Mouse (Mus musculus) forebrain, embryonic 13.5 days (tissue): ENCODE measurements at regions not wholly inside any gene's neighbourhood (a gene's known extent, or its start where the extent isn't known, plus 50 kb on each side); places are given as distances from the start of the nearest gene placed in this dataset.
A peak's percentile ranks its signal among the peaks of the same experiment; 100 is the strongest.

Experiments used
- ATAC-seq: fragments of 200-750 bp; cut with Nextera tagmentation; 2 replicates; pipeline ENCODE4 v1.8.0; 2017
- H3K27ac ChIP-seq: fragments of 300-500 bp; sonication (generic); 2 replicates; pipeline ENCODE4 v1.5.1; 2015; ENCODE audit warnings: inconsistent platforms, mild to moderate bottlenecking, moderate library complexity
- H3K27me3 ChIP-seq: fragments of 300-500 bp; sonication (generic); 2 replicates; pipeline ENCODE4 v1.6.1; 2015; ENCODE audit warnings: mild to moderate bottlenecking, inconsistent platforms
- H3K36me3 ChIP-seq: fragments of 300-500 bp; sonication (generic); 2 replicates; pipeline ENCODE4 v1.6.1; 2015; ENCODE audit warnings: mild to moderate bottlenecking, inconsistent platforms; ENCODE audit not compliant: poor library complexity, severe bottlenecking
- H3K4me1 ChIP-seq: fragments of 300-500 bp; sonication (generic); 2 replicates; pipeline ENCODE4 v1.6.1; 2015; ENCODE audit warnings: inconsistent platforms
- H3K4me2 ChIP-seq: fragments of 300-500 bp; sonication (generic); 2 replicates; pipeline ENCODE4 v1.6.1; 2015; ENCODE audit warnings: inconsistent platforms, mild to moderate bottlenecking, moderate library complexity
- H3K4me3 ChIP-seq: fragments of 300-500 bp; sonication (generic); 2 replicates; pipeline ENCODE4 v1.5.1; 2015; ENCODE audit warnings: mild to moderate bottlenecking, inconsistent platforms
- H3K9ac ChIP-seq: fragments of 300-500 bp; sonication (generic); 2 replicates; pipeline ENCODE4 v1.6.1; 2015; ENCODE audit warnings: mild to moderate bottlenecking, inconsistent platforms
- H3K9me3 ChIP-seq: fragments of 300-500 bp; sonication (generic); replicated peaks from 2 replicates; pipeline ENCODE4 v1.6.1; 2016; ENCODE audit warnings: inconsistent platforms
- WGBS: fragments of 180-500 bp; shearing (Covaris S2); methylation state at CpG from one replicate; pipeline ENCODE4 v1.1.7; 2015; 5-methylcytosine and 5-hydroxymethylcytosine counted together

DNA sequence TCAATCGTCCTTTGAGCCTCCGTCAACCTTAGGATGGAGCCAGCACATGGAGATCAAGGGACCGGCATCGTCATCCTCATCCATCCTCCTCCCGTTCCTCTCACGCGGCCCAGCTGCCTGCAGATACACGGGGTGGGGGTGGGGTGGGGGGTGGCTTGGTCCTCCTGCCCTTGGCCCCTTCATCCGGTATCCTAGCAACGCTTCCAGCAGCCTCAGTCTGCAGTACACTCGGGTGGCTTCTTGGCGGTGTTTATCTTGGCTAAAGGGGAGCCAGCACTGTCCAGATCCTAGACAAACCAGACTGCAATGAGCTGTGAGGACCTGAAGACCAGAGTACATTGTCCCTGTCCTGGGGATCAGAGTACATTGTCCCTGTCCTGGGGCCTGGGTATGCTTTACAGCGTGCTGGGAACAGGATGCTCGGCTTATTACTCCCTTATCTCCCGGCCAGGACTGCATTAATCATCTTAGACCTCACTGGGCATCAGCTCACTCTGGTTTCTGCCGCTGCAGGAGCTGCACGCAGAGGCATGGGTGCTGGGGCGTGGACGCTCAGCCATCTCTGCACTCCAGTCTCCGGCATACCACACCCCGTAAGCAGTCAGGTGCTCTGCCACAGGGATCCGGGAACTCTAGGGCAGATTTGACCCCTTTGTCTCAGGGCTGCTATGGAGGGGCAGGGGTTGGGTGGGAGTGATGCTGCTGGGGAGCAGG lies 219.7 kb upstream of the Kcnab2 start:
- H3K4me3 ChIP-seq: no peak overlapping the region
- no peak overlapping the region for H3K9ac ChIP-seq
- peak overlapping the region; percentile 18; the same call in 1 of the 2 replicates for H3K4me2 ChIP-seq
- peaks cover 16% of the 10 kb centered on the region for H3K4me1 ChIP-seq
- WGBS: 23% methylated on average over 22 of the region's 22 CpGs
- peak overlapping the region; percentile 40 for H3K27ac ChIP-seq
- H3K27me3 ChIP-seq: peaks cover 7% of the 10 kb centered on the region; the same call in 1 of the 2 replicates
- H3K9me3 ChIP-seq: no peaks in the 10 kb centered on the region
- H3K36me3 ChIP-seq: no peaks in the 10 kb centered on the region
- ATAC-seq: peak; percentile 61; the same call in 1 of the 2 replicates

DNA sequence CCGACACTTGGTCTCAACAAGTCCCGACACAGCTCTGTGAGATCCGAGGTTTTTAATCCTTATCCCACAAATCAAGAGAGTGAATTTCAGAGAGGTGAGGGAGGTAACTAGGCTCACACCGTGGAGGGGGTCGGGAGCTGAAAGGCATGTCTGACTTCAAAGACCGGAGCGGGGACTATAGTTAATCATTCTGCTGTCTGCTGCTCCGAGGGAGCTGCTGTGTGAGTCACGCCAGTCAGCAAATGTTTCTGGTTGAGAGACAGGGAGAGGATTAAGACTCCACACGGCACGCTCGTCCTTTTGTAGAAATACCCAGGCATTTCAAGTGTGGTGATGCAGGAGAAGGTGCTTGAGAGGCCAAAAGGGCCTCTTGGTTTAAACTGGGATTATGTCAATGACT lies 214.1 kb upstream of the Kcnab2 start:
- Histone ChIP-seq H3K4me2 (no peak overlapping the region), H3K4me1 (peaks cover 3% of the 10 kb centered on the region), H3K27me3 (no peaks in the 10 kb centered on the region), H3K27ac (no peak overlapping the region), H3K9ac (no peak overlapping the region), H3K36me3 (no peaks in the 10 kb centered on the region), H3K9me3 (no peaks in the 10 kb centered on the region), H3K4me3 (no peak overlapping the region)
- ATAC-seq: no peak
- WGBS: 38% methylated on average over 12 of the region's 12 CpGs

DNA sequence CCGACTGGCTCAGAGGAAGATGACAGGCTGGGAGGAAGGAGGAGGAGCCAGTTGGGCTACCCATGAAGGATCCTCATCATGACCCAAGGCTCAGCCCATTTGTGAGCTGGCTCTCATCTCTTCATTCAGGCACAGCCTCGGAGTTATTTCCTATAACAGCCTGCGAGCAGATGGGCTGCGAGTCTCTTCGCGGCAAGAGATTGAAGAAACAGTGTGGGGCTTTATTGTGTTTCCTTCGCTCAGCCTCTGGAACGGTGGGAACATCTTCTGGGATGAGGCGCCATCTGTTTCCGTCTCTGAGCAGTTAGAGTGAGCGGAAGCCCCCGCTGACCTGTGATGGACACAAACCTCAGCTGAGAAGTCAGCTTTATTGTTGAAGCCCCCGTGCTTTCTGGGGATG lies 213.6 kb upstream of the Kcnab2 start:
- Histone ChIP-seq H3K36me3 (no peaks in the 10 kb centered on the region), H3K9ac (no peak overlapping the region), H3K4me3 (no peak overlapping the region), H3K4me1 (no peaks in the 10 kb centered on the region), H3K9me3 (no peaks in the 10 kb centered on the region), H3K27me3 (no peaks in the 10 kb centered on the region), H3K4me2 (no peak overlapping the region), H3K27ac (no peak overlapping the region)
- 71% methylated on average over 13 of the region's 13 CpGs for WGBS
- no peak for ATAC-seq

DNA sequence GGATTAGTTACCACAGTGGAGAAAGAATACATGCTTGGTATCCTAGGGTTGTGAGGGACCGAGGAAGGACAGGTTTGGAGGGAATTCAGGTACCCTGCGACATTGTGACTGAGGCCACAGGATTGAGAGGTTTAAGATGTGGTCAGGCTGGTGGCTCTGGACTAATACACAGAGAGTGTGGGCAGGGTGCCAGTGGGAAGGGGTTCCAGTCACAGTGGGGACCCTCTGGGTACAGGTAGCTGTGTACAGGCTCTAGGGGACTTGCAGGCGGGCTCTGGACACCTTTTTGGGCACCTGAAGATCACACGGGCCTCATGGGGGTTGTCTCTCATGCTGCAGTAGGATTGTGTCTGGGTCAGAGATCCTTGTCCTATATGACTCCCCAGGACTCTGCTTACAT lies 213.1 kb upstream of the Kcnab2 start:
- 77% methylated on average over 4 of the region's 4 CpGs for WGBS
- Histone ChIP-seq H3K9ac (no peak overlapping the region), H3K27me3 (no peaks in the 10 kb centered on the region), H3K4me1 (no peaks in the 10 kb centered on the region), H3K4me2 (no peak overlapping the region), H3K9me3 (no peaks in the 10 kb centered on the region), H3K4me3 (no peak overlapping the region), H3K27ac (no peak overlapping the region), H3K36me3 (no peaks in the 10 kb centered on the region)
- no peak for ATAC-seq

DNA sequence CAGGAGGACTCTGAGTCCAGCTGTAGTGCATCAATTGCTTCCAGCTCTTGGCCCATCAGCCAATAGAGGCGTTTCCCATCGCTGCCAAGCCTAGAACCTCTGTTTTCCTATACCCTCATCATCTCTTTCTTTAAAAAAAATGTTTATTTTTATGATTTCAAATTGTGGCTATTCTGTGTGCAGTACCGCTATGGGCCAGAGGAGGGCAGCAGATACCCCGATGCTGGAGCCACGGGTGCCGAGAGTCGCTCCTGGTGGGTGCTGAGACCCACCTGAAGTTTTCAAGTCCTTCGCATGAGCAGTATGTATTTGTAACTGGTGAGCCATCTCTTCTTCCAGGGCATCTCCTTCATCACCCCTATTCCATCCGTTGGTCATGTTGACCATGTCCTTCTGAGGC lies 212.2 kb upstream of the Kcnab2 start:
- Histone ChIP-seq H3K9me3 (no peaks in the 10 kb centered on the region), H3K4me1 (no peaks in the 10 kb centered on the region), H3K27ac (no peak overlapping the region), H3K4me2 (no peak overlapping the region), H3K4me3 (no peak overlapping the region), H3K9ac (no peak overlapping the region), H3K27me3 (no peaks in the 10 kb centered on the region), H3K36me3 (no peaks in the 10 kb centered on the region)
- WGBS: 83% methylated on average over 9 of the region's 9 CpGs
- no peak for ATAC-seq

DNA sequence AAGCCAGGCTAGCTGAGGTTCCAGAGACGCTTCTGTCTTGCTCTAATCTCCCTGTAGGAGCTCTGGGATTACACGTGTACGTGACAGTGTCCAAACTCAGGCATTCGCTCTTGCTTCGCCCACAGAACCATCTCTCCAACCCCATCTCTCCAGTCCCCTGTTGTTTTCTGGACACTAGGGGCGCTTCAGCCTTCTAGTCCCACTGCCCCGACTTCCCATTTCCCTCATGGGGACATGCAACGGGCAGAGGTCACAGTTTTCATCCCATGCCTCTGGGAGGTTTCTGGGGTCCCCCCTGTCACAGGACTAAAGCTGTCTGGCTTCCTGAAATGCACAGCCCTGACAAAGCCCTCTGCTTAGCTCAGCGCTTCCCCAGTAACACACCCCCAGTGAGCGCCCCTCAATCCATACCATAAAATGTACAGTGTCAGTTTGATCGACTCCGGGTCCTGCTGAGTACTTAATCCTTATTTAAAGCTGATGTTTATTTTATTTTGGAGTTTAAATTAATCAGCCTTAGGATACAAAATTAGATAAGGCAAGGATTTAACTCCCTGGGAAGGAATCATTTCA lies 208.9 kb upstream of the Kcnab2 start:
- H3K36me3 ChIP-seq: no peaks in the 10 kb centered on the region
- no peak overlapping the region for H3K4me2 ChIP-seq
- no peaks in the 10 kb centered on the region for H3K27me3 ChIP-seq
- no peaks in the 10 kb centered on the region for H3K4me1 ChIP-seq
- H3K4me3 ChIP-seq: no peak overlapping the region
- H3K9ac ChIP-seq: no peak overlapping the region
- H3K9me3 ChIP-seq: peaks cover 20% of the 10 kb centered on the region
- 56% methylated on average over 12 of the region's 12 CpGs for WGBS
- no peak for ATAC-seq
- H3K27ac ChIP-seq: 0 out of 2 replicates have a peak overlapping the region, but pooled peaks have one; percentile 3

DNA sequence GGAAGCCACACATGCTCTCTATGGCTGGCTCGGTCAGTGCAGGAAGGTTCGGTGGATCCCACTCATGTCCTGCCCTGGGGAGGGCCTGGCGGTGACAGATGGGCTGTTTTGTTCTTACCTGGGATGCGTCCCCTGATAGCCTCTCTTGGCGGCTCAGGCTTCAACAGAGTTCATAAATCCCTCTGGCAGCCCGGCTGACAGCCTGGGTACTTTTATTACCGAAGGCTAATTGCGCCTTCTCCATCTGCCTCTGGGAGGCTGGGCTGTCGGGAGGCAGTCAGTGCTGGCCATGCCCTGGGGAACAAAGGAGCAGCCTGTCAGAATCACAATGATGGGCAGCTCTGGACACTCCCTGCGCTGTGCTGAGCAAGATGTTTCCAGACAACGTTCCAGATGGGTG lies 196.5 kb upstream of the Kcnab2 start:
- Histone ChIP-seq H3K9me3 (peaks cover 9% of the 10 kb centered on the region; the same call in 1 of the 2 replicates), H3K27me3 (no peaks in the 10 kb centered on the region), H3K36me3 (no peaks in the 10 kb centered on the region), H3K9ac (no peak overlapping the region), H3K4me1 (peaks cover 13% of the 10 kb centered on the region), H3K27ac (no peak overlapping the region; the same call in 1 of the 2 replicates), H3K4me2 (no peak overlapping the region), H3K4me3 (no peak overlapping the region)
- ATAC-seq: peak; percentile 59; the same call in 1 of the 2 replicates
- WGBS: 34% methylated on average over 11 of the region's 11 CpGs

DNA sequence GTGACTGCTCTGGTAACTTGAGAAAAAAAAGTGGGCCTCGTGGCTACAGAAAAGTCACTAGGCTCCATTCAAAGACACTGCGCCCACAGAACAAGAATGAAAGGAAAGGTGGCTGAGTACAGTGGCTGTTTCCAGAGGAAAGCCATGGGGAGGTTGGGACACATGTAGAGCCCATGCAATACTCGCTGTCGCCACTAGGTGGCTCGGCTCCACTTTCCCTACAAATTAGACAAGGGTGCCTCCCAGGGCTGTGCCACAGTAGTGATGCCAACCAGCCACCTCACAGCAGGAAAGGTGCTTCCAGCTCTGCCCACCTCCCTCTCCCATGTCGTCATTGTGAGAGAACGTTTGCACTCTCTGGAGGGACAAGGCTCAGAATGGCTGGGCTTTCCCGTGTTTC lies 185.8 kb upstream of the Kcnab2 start:
- WGBS: 45% methylated on average over 8 of the region's 8 CpGs
- ATAC-seq: no peak
- Histone ChIP-seq H3K4me3 (no peak overlapping the region), H3K4me1 (no peaks in the 10 kb centered on the region), H3K27ac (no peak overlapping the region), H3K9ac (no peak overlapping the region), H3K36me3 (no peaks in the 10 kb centered on the region), H3K4me2 (no peak overlapping the region), H3K9me3 (peaks cover 10% of the 10 kb centered on the region), H3K27me3 (no peaks in the 10 kb centered on the region)

DNA sequence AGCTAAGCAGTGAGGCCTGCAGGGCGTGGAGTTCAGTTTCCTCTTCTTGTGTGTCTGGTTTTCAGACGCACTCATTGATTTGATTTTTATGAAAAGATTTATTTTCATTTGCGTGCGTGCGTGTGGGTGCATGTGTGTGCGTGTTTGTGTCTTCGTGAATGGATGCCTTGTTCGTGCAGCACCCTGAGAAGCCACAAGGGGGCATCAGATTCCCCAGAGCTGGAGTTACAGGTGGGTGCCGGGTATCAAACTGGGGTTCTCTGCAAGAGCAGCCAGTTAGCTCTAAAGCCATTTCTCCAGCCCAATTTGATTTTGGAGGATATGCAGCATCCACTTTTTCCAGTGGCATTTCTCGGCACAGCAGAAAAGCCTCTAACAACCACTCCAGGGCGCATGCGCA lies 185.4 kb upstream of the Kcnab2 start:
- Histone ChIP-seq H3K9ac (no peak overlapping the region), H3K9me3 (peaks cover 10% of the 10 kb centered on the region), H3K4me1 (no peaks in the 10 kb centered on the region), H3K36me3 (no peaks in the 10 kb centered on the region), H3K4me3 (no peak overlapping the region), H3K27me3 (no peaks in the 10 kb centered on the region), H3K27ac (no peak overlapping the region), H3K4me2 (no peak overlapping the region)
- 94% methylated on average over 12 of the region's 12 CpGs for WGBS
- ATAC-seq: no peak

DNA sequence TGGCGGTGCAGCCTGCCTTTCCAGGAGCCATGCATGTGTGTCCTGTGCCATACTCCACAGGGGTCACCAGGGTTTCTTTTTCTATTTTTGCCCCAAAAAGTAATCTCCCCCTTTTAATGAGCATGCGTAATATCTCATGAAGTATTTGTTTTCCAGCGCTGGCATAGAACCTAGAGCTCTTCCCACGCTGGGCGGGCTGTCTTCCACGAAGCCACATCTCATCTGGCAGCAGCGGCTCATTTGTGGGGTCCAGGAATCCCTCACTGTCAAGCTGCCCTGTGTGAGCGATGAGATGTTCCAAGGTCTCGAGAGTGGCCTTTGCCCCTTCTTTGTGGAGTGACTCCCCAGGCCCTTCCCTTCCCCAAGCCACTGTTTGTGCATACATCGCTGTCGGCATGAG lies 184.8 kb upstream of the Kcnab2 start:
- Histone ChIP-seq H3K4me1 (no peaks in the 10 kb centered on the region), H3K27ac (no peak overlapping the region), H3K9ac (no peak overlapping the region), H3K36me3 (no peaks in the 10 kb centered on the region), H3K9me3 (peaks cover 10% of the 10 kb centered on the region), H3K27me3 (no peaks in the 10 kb centered on the region), H3K4me2 (no peak overlapping the region), H3K4me3 (no peak overlapping the region)
- ATAC-seq: no peak
- WGBS: 93% methylated on average over 11 of the region's 11 CpGs

DNA sequence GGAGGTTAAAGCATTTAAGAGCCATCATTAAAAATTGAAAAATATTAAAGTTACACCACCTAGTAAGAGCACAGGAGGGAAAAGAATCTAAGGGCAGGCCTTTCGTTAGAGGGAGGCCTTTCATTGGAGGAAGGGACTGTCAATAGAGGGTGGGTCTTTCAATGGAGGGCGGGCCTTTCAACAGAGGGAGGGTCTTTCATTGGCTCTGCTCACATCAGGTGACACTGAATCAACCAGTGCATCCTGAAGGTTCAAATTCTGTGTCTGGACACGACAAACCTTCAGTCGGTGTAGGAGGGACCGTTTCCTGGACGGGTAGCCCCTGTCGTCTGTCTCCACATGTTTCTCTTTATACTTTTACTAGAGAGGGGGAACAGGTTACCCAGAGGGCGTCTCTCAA lies 172.5 kb upstream of the Kcnab2 start:
- H3K9ac ChIP-seq: no peak overlapping the region
- no peaks in the 10 kb centered on the region for H3K27me3 ChIP-seq
- H3K27ac ChIP-seq: no peak overlapping the region
- H3K4me3 ChIP-seq: no peak overlapping the region
- WGBS: 82% methylated on average over 8 of the region's 8 CpGs
- peaks cover 12% of the 10 kb centered on the region for H3K4me1 ChIP-seq
- H3K9me3 ChIP-seq: no peaks in the 10 kb centered on the region
- no peak overlapping the region for H3K4me2 ChIP-seq
- no peaks in the 10 kb centered on the region for H3K36me3 ChIP-seq
- no peak for ATAC-seq

DNA sequence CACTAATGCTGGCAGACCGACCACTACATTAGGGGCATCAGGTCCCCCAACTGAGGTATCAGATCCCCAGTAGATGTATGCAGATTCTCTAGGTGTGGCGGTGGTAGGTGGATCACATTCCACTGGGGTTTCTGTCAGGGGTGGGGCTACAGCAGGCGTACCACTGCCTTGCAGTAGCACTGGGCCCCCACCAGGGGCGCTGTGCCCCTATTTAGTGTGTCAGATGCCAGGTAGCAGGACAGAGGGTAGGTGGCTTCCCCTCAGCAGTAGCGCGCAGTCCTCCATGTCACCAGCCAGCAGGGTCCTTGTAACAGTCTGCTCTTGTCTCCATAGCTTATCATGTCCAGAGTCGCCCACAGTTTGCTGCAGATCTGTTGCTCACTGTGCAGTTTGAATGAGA lies 169.9 kb upstream of the Kcnab2 start:
- Histone ChIP-seq H3K9me3 (no peaks in the 10 kb centered on the region), H3K27me3 (no peaks in the 10 kb centered on the region), H3K4me3 (no peak overlapping the region), H3K27ac (no peak overlapping the region), H3K9ac (no peak overlapping the region), H3K4me1 (peaks cover 12% of the 10 kb centered on the region), H3K4me2 (no peak overlapping the region), H3K36me3 (no peaks in the 10 kb centered on the region)
- ATAC-seq: no peak
- 57% methylated on average over 7 of the region's 7 CpGs for WGBS

DNA sequence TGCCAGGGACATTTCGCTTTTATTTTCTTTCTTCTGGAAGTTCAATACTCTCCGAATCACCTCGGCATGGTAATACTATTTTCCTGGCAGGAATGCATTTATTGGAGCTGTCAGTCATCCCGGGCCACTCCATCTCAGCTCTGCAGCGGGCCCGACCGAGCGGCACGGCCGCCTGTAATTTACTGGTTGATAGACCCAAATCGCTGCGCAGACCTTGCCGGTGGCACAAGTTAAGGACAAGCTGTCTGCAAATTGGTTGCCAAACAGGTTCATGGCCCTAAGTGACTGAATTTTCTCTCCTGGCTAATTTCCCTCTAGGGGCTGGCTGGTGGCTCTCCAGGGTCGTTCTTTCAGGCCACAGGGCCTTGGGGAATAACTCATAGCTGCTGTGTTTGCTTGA lies 169.4 kb upstream of the Kcnab2 start:
- Histone ChIP-seq H3K4me2 (no peak overlapping the region), H3K4me3 (no peak overlapping the region), H3K9me3 (no peaks in the 10 kb centered on the region), H3K9ac (no peak overlapping the region), H3K27me3 (no peaks in the 10 kb centered on the region), H3K27ac (no peak overlapping the region), H3K36me3 (no peaks in the 10 kb centered on the region), H3K4me1 (peaks cover 15% of the 10 kb centered on the region)
- WGBS: 93% methylated on average over 14 of the region's 14 CpGs
- ATAC-seq: no peak
